Mouse (Mus musculus) frontal cortex, postnatal 25 days (tissue): ENCODE measurements at regions not wholly inside any gene's neighbourhood (a gene's known extent, or its start where the extent isn't known, plus 50 kb on each side); places are given as distances from the start of the nearest gene placed in this dataset.

Experiments
- DNase-seq, 2 experiments: peaks; one replicate each; pipeline ENCODE4 v3.0.0; 2022; ENCODE audit warnings: low spot score in 2 of 2

DNA sequence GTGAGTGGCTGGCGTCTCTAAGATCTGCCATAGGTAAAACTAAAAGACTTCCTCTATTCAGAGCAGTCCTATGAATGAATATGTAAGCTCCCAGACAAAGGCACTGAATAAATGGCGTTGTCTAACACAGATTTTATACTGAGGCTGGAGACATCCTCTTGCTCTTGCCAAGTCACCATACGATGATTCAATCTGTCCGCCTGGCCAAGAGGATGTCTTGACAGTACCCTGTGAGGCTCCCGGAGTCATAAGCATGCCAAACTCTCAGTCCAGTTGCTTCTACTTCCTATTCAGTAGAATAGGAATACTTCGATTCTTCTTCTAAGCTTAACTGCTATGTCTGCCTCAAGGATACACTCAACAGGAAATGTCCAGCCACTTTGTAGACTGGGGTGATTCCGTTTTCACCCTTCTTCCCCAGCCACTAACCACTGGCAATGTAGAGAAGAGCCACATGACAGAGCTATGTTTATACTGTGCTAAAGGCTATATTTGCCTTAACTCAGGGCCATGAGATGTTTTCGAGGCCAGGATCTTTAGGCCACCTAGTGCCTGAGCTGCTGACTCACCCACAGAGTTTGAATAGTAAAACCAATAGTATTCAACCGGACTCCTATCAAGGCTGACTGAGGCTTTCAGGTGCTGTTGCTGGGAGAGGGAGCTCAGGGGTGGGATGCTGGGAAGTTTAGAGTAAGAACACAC lies 188.7 kb upstream of the Atp5g3 start:
- DNase-seq = no peak

DNA sequence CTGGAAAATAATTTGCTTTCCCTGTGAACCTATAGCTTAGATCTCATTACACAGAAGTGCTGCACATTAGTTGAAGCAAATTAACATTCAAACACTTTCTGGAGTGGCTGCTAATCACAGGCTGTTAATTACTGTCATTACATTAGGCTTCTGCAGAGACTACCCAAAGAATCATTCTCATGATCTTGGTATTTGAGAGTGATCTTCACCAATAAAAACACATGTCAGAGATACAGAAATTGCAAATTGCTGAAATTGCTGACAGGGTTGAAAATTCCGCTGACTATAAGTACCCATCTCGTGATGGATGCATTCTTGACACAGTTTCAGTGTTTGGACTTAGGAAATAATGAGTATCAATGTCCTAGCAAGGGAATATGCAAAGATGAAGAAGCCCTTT lies 185.7 kb upstream of the Atp5g3 start:
- no peak for DNase-seq

- DNase-seq = no peak
Observed at GRCm38 (mm10) chr2:74093494-74093893, 182.4 kb upstream of the Atp5g3 start.

DNA sequence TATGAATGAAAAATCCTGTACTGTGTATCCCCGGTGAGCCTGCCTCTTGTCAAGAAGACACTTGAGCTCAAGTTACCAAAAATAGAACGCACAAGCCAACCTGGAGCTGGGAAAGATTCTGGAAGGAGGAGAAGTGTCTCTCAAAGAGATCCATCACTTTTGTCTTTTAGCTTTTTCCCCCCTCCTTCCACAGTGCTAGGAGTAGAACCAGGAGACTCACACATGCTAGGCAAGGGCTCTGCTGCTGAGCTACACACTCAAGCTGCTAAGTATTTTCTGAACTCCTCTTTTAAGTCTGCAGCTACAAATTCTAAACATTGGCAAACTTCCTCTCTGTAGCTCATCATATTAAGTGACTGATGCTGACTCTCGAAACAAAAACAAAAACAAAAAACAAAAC lies 176.2 kb upstream of the Atp5g3 start:
- no peak for DNase-seq

DNA sequence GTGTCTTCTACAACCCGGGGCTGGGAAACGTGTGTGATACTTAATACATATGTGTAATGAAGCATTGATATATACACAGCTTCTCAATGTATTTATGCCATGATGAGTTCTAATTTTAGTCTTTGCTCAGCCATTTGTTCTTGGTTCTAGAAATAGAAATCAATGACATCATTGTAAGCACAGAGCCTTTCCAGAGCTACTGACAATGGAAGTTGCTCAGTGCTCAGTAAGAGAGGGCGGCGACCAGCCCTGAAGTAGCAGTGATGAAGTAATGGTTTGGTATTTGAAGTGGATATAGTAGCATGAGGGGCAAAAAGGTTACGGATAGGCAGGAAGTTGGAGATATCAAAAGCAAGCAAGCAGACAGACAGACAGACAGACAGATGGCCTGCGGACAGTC lies 173.8 kb upstream of the Atp5g3 start:
- no peak for DNase-seq

- no peak for DNase-seq
Observed at GRCm38 (mm10) chr2:74076774-74077173, 165.6 kb upstream of the Atp5g3 start.

- no peak for DNase-seq
Observed at GRCm38 (mm10) chr2:74075566-74075965, 164.4 kb upstream of the Atp5g3 start.

DNA sequence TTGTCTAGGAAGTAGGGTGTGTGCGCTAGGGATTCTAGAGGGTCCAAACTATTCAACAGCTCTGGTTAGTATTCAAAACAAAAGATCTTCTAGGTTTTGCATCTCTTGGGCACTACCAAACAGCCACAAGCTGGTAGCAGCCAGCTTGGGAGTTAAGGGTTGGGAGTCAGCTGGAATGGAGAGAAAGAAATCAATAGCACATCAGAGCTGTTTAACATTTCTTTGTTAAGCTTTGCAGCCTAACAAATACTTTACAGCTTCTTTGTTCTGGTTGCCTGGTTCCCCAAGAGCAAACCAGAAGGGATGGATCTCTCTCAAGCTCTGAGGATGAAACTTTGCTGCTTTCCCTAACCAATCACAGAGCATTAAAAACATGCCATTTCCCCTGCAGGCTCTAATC lies 162.3 kb upstream of the Atp5g3 start:
- DNase-seq = no peak

- DNase-seq = peak; percentile 49 to 64
Observed at GRCm38 (mm10) chr2:74066652-74067051, 155.5 kb upstream of the Atp5g3 start.

DNA sequence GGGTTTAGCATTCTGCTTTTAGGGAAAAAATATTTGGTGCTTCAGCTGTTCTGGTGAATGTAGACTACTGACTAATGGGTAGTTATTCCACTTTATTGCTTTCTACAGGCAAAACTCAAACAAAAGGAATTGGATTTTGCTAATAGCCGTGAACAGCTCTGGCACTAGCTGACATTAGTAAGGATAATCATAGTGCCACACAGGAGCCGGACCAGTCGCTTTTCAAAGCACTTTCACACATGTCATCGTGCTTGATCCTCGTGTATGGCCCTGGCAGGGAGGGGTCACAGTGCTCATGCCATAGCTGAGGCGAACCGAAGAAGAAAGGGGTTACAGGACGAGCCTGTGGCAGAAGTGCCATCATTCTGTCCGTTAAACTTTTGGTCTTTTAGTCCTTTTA lies 153.2 kb upstream of the Atp5g3 start:
- no peak for DNase-seq

- DNase-seq = peak in 1 of 2 experiments; percentile 9
Observed at GRCm38 (mm10) chr2:74063777-74064176, 152.7 kb upstream of the Atp5g3 start.

- DNase-seq = no peak
Observed at GRCm38 (mm10) chr2:74063302-74063701, 152.2 kb upstream of the Atp5g3 start.

DNA sequence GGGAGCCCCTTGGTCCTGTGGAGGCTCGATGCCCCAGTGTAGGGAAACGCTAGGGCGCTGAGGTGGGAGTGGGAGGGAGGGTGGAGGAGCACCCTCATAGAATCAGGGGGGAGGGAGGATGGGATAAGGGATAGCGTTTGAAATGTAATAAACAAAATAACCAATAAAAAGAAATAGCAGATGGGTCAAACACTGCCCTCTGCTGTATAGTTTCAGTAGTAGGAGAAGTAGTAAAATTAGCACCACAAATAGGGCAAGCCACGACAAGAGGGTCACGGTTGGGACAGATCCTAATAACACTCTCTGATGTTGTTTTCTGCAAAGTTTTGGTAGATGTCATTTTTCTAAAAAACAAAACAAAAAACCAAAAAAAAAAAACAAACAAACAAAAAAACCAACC lies 131.3 kb upstream of the Atp5g3 start:
- DNase-seq = no peak

DNA sequence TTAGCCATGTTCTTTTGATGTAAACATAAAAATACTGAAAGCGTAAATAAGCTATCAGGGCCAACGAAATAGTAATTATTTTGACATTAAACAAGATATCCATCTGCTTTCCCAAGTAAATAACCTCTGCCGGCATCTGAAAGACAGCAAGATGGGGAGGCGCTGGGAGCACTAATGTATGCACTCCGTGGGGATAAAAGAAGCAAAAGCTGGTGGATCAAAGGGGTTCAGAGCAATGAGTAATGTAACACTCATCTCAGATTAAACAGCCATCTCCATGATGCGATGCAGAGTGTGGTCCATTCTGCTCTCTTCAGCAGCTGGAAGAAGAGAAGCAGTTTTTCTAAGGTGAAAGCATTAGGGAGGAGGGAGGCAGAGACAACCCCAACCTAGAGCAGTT lies 128.5 kb upstream of the Atp5g3 start:
- no peak for DNase-seq

DNA sequence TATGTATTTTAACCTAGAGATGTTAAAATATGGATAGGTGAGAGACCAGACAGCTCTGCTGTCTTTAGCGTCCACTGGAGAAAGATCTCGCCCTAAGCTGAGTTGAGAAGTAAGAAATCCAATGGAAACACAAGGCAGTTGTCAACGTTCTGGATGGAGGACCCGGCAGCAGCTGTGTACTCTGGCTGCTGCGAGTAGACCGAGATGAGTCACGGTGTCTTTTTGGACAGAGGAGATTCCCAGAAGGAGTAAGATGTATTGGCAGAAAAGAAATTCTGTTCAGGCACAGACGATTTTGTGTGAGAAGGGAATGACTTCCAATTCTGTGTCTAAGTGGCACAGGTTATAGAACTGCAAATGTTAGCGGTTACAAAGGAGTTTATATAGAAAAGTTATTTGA lies 124.9 kb upstream of the Atp5g3 start:
- DNase-seq = no peak

DNA sequence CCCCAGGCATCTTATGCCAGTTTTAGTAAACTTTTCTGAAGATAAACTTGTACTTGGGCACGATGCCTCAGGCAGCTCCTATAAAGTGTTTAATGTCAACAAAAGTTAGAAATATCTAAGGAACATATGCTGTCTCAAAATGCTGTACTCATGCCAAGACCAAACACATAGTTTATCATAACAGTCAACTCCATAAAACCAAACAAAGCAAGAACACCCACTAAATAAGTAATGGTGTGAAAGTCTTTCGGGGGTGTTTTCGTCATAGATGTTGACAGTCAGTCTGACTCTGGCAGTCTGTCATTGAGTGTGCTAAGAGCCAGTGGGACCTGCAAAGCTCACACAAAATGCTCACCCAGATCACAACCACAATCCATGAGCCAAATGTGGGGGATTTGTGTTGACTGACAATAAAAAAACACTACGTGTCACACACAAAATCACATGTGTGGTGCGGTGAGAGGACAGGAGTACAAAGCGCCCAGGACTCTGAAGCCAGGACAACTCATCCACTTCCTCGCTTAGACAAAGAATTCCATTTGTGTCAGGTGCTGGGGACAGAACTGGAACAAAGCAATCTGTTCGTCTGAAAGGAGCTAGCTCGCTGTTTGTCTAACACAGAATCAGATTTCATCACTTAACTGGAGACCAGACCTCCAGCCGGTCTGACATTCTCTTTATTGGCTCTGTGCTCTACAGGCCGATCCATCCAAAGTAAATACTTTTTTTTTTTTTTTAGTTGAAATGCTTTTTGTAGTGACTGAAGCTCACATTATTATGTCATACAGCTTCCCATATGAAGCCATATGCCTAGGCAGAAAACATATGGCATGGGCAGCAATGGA lies 121.3 kb upstream of the Atp5g3 start:
- no peak for DNase-seq

- no peak for DNase-seq
Observed at GRCm38 (mm10) chr2:74029938-74030337, 118.8 kb upstream of the Atp5g3 start.

GRCm38 (mm10) chr2:74027404-74028104 lies 116.4 kb upstream of the Atp5g3 start:
- peak; percentile 12 to 29 for DNase-seq

DNA sequence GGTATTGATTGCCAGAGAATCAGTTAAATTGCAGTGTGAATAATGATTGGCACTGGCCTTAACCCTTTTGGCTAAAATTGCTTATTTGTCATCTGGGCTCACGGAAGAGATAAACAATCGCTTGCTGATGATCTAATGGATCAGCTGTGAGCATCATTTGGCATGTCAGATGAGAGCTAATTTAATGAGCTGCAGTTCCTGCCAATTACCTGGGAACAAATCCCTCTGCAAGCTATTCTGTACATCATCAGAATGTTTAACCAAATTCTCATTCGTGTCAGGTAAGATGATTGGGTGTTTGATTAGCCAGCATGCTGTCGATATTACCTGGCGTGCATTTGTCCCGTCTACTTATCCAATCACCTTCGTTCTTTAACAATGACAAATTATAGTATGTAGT lies 104.0 kb upstream of the Atp5g3 start:
- DNase-seq = no peak

- DNase-seq = no peak
Observed at GRCm38 (mm10) chr2:74014201-74014600, 103.1 kb upstream of the Atp5g3 start.

GRCm38 (mm10) chr2:73998531-73998930 lies 87.4 kb upstream of the Atp5g3 start:
- DNase-seq = no peak

- DNase-seq = no peak
Observed at GRCm38 (mm10) chr2:73996986-73997385, 85.9 kb upstream of the Atp5g3 start.

- DNase-seq = no peak
Observed at GRCm38 (mm10) chr2:73991818-73992217, 80.7 kb upstream of the Atp5g3 start.
